Mouse (Mus musculus): Measurements from ENCODE around the gene St13.

St13 gene

DNA sequence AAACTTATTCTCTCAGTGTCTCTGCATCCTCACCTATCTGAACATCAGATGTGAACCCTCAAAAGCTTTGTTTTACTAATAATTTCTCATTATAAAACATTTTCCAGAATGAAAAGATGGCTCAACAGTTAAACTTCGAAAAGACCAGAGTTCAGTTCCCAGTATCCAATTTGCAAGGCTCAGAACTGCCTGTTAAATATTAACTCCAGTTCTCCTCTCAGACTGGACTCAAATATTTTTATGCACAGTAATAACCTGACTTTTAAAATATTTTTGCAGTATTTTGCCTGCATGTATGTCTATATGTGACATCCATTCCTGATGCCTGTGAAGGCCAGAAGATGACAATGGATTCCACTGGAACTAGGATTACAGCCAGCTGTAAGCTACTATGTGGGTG, 31.3 kb downstream of the St13 start:
- intact Hi-C loops (cut with DNase I), result no loop called here

GRCm38 (mm10) chr15:81366241-81366640, 33.6 kb downstream of the St13 start:
- intact Hi-C loops (cut with DNase I), result no loop called here

DNA sequence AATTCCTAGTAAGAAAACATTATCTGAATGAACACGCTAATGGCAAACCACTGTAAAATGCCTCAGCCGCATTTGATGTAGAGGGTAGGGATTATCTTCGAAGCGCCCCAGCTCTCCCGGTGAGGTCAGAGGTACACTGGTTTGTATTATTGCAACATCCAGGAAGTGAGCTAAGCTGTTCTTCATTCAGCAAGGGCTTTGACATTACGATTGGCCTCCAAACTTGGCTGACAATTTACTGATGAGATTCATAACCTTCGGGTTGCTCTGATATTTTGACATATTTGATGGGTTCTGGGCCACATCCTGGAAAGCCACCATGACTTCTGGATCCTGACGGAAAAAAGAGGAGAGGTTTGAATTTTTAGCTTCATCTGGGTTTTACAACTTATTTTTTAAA, 34.6 kb downstream of the St13 start:
- intact Hi-C loops (cut with DNase I), result no loop called here

- intact Hi-C loops (cut with DNase I), result loop anchor here (5.0 kb wide), 1 partner anchor 33 kb away; no protein-coding TSS in a partner anchor
Measured at GRCm38 (mm10) chr15:81364271-81364670, 35.6 kb downstream of the St13 start.

DNA sequence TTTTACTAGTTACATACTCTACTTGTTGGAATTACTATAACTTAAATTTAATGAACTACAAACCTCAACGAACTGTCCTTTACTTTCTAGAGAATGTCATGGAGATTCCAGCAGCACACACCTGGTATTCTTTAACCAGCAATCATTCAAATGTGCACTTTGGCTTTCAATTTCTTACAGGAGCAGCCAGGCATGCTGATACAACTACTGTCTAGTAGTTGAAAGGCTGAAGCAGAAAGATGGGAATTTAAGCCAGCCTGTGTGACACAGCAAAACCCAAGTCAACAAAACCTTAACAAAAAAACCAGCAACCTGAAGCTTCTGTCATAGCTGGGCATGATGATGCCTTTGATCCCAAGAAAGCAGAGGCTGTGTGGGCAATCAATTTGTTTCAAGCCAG, 37.4 kb downstream of the St13 start:
- intact Hi-C loops (cut with DNase I), result loop anchor here (5.0 kb wide), 1 partner anchor 35 kb away; no protein-coding TSS in a partner anchor

DNA sequence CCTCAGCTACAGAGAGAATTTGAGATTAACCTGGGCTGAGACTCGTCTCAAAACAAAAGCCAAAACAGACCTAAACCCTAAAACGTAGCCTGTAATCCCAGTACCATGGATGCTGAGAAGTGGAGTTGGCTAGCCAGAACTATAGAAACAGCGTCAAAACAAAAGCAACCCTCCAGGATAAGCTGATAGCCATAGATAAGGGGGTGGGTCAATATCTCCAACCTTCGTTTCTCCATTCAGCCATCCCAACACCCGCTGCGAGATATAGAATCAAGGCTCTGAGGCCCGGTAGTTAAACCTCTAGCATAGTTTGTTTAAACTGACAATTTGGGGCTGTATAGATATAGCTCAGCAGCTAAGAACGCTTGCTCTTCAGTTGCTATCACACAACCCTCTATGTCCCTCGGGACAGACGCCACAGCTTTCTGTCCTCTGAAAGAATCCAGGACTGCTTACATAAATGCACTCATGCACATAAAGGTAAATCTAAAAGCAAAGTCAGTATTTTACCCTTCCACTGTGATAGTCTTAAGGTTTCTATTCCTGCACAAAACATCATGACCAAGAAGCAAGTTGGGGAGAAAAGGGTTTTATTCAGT, 38.4 kb downstream of the St13 start:
- intact Hi-C loops (cut with DNase I), result loop anchor here (5.0 kb wide), 1 partner anchor 36 kb away; no protein-coding TSS in a partner anchor

DNA sequence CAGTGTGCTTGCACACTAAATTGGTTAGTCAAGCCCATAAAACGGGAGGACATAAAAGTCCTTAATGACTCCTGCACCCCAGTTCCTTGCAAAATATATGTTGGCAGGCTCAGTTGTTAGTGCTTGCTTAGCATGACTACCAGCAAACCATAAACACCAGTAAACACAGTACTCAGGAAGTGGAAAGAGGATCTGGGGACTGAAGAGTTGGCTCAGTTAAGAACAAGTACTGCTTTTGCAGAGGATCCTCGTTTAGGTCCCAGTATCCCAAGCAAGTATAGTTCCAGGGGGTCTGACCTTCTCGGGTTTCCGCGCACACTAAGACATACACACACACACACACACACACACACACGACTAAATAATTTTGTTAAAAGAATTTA, 38.9 kb downstream of the St13 start:
- intact Hi-C loops (cut with DNase I), result loop anchor here (5.0 kb wide), 1 partner anchor 36 kb away; no protein-coding TSS in a partner anchor

GRCm38 (mm10) chr15:81360345-81361021, 39.4 kb downstream of the St13 start, which contains the start of gene Slc25a17:
Slc25a17 (minus strand) TSS chr15:81360812.
- intact Hi-C loops (cut with DNase I), result loop anchor here (5.0 kb wide), 1 partner anchor 37 kb away; no protein-coding TSS in a partner anchor

DNA sequence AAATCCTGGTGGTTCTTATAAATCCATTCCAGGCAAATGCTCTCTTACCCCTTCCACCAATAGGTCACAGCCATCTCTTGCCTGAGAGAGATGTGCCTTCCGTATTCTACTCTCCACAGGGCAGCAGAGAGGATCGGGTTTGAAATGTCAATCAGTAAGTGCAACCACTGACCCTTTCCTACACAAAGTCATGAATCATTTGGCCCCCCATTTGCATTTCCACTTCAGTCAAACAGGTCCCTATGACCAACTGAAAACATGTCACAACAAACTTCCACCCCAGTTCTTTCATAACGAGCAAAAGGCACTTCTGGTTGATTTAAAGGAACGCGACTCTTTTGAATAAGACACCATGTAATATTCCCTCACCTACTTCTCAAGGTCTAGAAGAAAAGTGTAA, 40.5 kb downstream of the St13 start:
- intact Hi-C loops (cut with DNase I), result no loop called here

DNA sequence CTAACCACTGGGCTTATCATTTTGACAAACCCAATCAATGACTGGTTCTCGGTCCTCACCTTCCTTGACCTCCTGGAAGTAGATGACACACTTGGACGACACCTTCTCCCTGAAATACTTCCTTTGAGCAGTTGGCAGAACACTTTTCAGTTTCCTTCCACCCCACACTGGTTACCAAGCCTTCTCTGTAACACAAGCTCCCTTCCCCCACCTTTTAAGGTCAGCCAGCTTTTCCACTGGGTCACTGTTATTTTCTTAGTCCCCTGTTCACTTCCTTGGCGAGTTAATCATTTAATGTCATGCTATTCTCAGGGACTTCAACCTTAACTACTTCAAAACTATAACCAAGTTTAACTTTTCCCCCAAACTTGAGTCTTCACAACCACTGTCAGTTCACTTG, 40.9 kb downstream of the St13 start:
- intact Hi-C loops (cut with DNase I), result no loop called here

GRCm38 (mm10) chr15:81356946-81357345, 42.9 kb downstream of the St13 start:
- intact Hi-C loops (cut with DNase I), result no loop called here

DNA sequence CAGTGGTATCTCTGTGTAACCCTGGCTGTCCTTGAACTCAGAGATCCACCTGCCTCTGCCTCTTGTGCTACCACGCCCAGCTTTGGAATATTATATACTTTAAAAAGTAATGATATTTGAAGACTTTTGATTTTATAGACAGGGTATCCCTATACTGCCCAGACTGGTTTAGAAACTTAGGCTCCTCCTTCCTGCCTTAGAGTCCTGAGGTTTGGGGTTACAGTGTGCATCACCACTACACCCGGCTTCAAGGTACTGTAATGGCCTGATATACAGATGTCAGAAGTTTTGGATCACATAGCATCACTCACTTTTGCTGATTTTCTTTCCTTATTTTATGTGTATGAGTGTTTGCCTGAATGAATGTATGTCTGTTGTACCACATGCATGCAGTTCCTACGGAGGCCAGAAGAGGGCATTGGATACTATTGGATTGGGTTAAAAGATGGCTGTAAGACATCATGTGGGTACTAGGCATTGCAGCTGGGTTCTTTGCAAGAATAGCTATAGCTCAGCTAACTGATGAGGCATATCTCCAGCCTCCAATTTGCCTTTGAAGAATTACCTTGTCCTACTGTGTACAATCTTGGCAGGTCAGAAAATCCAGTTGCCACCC, 44.6 kb downstream of the St13 start:
- intact Hi-C loops (cut with DNase I), result no loop called here

- intact Hi-C loops (cut with DNase I), result no loop called here
Measured at GRCm38 (mm10) chr15:81352638-81353037, 47.2 kb downstream of the St13 start.

DNA sequence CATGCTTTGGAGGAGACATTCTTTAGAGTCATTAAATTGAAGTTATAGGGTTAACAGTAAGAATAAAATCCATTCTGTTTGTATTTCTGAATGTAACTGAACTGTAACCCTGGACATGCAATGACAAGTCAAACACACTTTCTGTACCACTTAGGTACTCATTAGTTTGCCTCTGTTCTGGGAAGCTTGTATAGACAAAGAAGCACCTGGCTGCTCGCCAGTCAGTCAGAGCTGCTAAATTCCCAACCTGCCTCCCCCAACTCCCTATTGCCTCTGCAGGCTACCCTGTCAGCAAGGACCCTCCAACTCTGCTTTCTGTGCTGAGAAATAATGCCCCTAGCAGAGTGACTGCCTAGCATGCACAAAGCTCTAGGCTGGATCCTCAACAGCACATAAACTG, 49.5 kb downstream of the St13 start:
- intact Hi-C loops (cut with DNase I), result no loop called here

- intact Hi-C loops (cut with DNase I), result no loop called here
Measured at GRCm38 (mm10) chr15:81348366-81348765, 51.5 kb downstream of the St13 start.

GRCm38 (mm10) chr15:81347466-81347865, 52.4 kb downstream of the St13 start:
- intact Hi-C loops (cut with DNase I), result no loop called here

DNA sequence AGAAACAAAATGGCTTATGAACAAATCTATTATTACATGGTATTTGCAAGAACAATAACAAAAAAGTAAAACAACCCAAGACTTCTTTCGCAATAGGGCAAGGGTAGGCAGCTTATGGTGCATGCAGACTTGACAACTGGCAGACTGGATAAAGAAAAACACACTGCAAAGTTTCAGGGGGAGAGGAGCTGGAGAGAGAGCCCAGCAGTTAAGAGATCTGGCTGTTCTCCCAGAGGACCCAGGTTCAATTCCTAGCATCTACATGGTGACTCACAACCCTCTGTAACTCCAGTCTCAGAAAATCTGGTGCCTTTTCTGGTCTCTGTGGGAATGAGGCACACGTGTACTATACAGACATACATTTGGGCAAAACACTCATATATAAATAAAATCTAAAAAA, 58.5 kb downstream of the St13 start:
- intact Hi-C loops (cut with DNase I), result no loop called here

DNA sequence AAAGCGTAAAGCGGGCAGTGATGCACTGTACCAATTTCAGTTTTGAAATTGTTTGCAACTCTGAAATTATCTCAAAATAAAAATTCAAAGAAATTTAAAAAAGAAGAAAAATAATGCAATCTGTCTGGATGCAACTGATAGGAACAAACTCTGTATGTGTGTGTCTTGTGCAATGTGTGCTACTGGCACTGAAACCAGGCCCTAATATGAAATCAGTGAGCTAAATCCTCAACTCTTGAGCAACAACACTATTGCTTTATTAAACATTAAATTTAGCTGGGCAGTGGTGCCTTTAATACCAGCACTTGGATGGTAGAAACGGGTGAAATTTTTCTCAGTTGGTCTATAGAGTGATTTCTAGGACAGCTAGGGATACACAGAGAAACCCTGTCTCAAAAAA, 60.7 kb downstream of the St13 start:
- intact Hi-C loops (cut with DNase I), result no loop called here

DNA sequence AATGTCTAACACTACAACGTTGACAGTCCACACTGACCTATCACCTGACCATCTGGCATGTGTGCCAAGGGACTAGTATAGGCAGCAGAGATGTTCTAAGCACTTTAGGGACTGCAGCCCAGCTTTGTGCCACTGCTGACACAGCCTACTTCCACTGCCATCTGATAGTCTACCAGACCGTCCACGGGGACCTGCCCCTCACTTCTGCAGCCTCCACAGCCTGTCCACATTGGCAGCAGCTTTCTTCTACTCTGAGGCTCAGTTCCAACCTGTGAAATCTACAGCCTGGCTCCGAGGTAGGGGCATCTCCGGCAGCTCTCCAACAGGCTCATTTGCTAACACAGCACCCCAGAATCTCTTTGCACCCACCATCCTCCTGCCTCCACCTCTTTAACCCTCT, 63.4 kb downstream of the St13 start:
- intact Hi-C loops (cut with DNase I), result no loop called here

- intact Hi-C loops (cut with DNase I), result no loop called here
Measured at GRCm38 (mm10) chr15:81332517-81332916, 67.4 kb downstream of the St13 start.

- intact Hi-C loops (cut with DNase I), result no loop called here
Measured at GRCm38 (mm10) chr15:81330816-81331433, 69.0 kb downstream of the St13 start.

- intact Hi-C loops (cut with DNase I), result no loop called here
Measured at GRCm38 (mm10) chr15:81329721-81330369, 70.0 kb downstream of the St13 start.
